Mouse (Mus musculus): ENCODE data around the gene Epb41. TPM values are rescaled to one million over a fixed set of nuclear protein-coding genes. Genes with fewer than 3 reads are reported as not detected.

Gene Epb41
- polyA plus RNA-seq, 1 experiment from 2014 or later = 22.2 TPM

- no peak for TF ChIP-seq CTCF (IDR thresholded peaks at IDR 0.05; ENCODE audit: low read depth)
- no peaks in the 10 kb centered on the region for H3K4me1 ChIP-seq (replicated peaks; ENCODE audit: control insufficient read depth, insufficient read depth, low read length)
- ATAC-seq = no peak
- peaks cover 13% of the 10 kb centered on the region for H3K36me3 ChIP-seq (ENCODE audit: control insufficient read depth, insufficient read depth)
- no peak overlapping the region for H3K27ac ChIP-seq (ENCODE audit: low read depth, low read length)
- 65% methylated on average over 4 of the region's 4 CpGs for WGBS
- no peak overlapping the region for H3K9ac ChIP-seq (ENCODE audit: low read depth, low read length)
- H3K27me3 ChIP-seq (replicated peaks; ENCODE audit: control insufficient read depth, insufficient read depth, low read length) = no peaks in the 10 kb centered on the region
- H3K4me3 ChIP-seq (ENCODE audit: low read depth, low read length) = no peak overlapping the region
- H3K9me3 ChIP-seq (ENCODE audit: control insufficient read depth) = no peaks in the 10 kb centered on the region
- no peak overlapping the region for H3K4me2 ChIP-seq (replicated peaks; ENCODE audit: low read depth)
Observed at GRCm38 (mm10) chr4:131982881-131983538, 92.1 kb downstream of the Epb41 start.

GRCm38 (mm10) chr4:131981755-131982154 is 93.4 kb downstream of the Epb41 start:
- peaks cover 13% of the 10 kb centered on the region for H3K36me3 ChIP-seq (ENCODE audit: control insufficient read depth, insufficient read depth)
- ATAC-seq = no peak
- H3K9ac ChIP-seq (ENCODE audit: low read depth, low read length) = no peak overlapping the region
- H3K4me2 ChIP-seq (replicated peaks; ENCODE audit: low read depth) = no peak overlapping the region
- TF ChIP-seq CTCF (IDR thresholded peaks at IDR 0.05; ENCODE audit: low read depth) = peak; percentile 66
- no peak overlapping the region for H3K27ac ChIP-seq (ENCODE audit: low read depth, low read length)
- H3K4me1 ChIP-seq (replicated peaks; ENCODE audit: control insufficient read depth, insufficient read depth, low read length) = no peaks in the 10 kb centered on the region
- no peaks in the 10 kb centered on the region for H3K9me3 ChIP-seq (ENCODE audit: control insufficient read depth)
- H3K27me3 ChIP-seq (replicated peaks; ENCODE audit: control insufficient read depth, insufficient read depth, low read length) = no peaks in the 10 kb centered on the region
- no peak overlapping the region for H3K4me3 ChIP-seq (ENCODE audit: low read depth, low read length)

- H3K4me2 ChIP-seq (replicated peaks; ENCODE audit: low read depth) = no peak overlapping the region
- no peak overlapping the region for H3K9ac ChIP-seq (ENCODE audit: low read depth, low read length)
- no peaks in the 10 kb centered on the region for H3K27me3 ChIP-seq (replicated peaks; ENCODE audit: control insufficient read depth, insufficient read depth, low read length)
- no peaks in the 10 kb centered on the region for H3K4me1 ChIP-seq (replicated peaks; ENCODE audit: control insufficient read depth, insufficient read depth, low read length)
- 13% methylated on average over 4 of the region's 4 CpGs for WGBS
- 0 out of 2 replicates have a peak, but pooled peaks have one; percentile 43 for ATAC-seq
- TF ChIP-seq CTCF (IDR thresholded peaks at IDR 0.05; ENCODE audit: low read depth) = peak; percentile 97
- H3K9me3 ChIP-seq (ENCODE audit: control insufficient read depth) = no peaks in the 10 kb centered on the region
- no peak overlapping the region for H3K27ac ChIP-seq (ENCODE audit: low read depth, low read length)
- no peak overlapping the region for H3K4me3 ChIP-seq (ENCODE audit: low read depth, low read length)
- peaks cover 35% of the 10 kb centered on the region for H3K36me3 ChIP-seq (ENCODE audit: control insufficient read depth, insufficient read depth)
Observed at GRCm38 (mm10) chr4:131977201-131977600, 97.9 kb downstream of the Epb41 start.

DNA sequence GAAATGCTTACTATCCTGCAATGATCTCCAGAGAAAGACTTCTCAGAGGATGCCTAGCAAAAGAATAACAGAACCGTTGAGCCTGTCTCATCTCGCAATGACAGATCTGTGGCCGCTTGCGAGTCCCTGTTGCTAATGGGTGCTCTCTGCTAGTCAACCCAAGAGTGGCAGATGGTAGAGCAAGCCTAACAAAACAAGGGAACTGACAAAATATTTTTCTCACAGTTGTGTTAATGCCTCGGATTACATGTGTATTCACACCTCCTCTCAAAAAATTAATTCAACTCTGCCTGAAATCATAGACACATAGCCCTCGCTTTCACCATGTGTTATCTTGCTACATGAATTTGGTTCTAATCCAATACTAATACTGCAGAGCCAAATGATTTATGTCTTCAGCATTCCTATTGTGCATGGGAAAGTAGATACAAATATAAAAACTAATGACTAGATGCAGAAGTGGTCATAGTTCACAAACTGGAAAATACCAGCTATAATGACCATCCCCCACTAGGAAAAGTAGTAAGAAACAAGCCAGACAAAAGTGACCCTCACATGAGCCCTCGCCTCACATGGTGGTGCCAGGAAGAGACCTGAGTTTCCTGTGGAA is 104.8 kb downstream of the Epb41 start:
- TF ChIP-seq CTCF (IDR thresholded peaks at IDR 0.05; ENCODE audit: low read depth) = no peak
- H3K9ac ChIP-seq (ENCODE audit: low read depth, low read length) = no peak overlapping the region
- H3K4me3 ChIP-seq (ENCODE audit: low read depth, low read length) = no peak overlapping the region
- no peaks in the 10 kb centered on the region for H3K27me3 ChIP-seq (replicated peaks; ENCODE audit: control insufficient read depth, insufficient read depth, low read length)
- H3K9me3 ChIP-seq (ENCODE audit: control insufficient read depth) = no peaks in the 10 kb centered on the region
- 84% methylated on average over 7 of the region's 7 CpGs for WGBS
- H3K27ac ChIP-seq (ENCODE audit: low read depth, low read length) = no peak overlapping the region
- H3K36me3 ChIP-seq (ENCODE audit: control insufficient read depth, insufficient read depth) = peaks cover 42% of the 10 kb centered on the region
- no peak overlapping the region for H3K4me2 ChIP-seq (replicated peaks; ENCODE audit: low read depth)
- no peak for ATAC-seq
- no peaks in the 10 kb centered on the region for H3K4me1 ChIP-seq (replicated peaks; ENCODE audit: control insufficient read depth, insufficient read depth, low read length)

DNA sequence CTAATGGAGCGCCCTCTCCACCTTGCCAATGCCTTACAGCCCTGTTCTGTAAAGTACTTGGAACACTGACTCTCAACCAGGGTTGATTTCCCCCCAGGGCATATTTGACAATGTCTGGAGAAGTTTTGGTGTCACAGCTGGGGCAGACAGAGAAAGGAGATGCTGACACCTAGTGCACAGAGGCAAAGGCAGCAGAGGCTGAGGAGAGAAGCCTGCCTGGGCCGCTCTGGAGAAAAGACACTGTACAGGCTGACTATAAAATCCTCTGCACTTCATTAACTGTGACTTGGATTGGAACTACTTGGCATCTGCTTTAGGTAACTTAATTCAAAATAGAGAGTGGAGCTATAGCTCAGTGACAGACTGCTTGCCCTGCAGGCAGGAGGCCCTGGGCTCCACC is 106.2 kb downstream of the Epb41 start:
- TF ChIP-seq CTCF (IDR thresholded peaks at IDR 0.05; ENCODE audit: low read depth) = peak; percentile 61

DNA sequence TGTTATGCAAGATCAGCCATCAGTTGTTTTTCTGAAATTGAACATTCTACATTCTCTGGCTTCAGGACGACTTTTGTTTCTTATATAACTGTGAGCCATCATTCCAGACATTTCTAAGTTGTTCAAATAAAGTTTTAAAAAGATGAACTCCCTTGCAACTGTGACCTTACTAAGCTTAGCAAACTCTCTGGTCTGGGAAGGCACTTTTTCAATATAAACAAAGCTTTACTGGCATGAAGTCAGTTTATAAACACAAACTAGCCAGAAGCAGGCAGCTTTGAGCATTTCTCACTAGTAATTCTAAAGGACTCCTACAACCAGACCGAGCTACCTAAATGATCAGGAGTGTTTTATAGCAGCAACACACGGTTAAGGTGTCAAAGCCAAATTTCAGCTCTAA is 118.0 kb downstream of the Epb41 start:
- Histone ChIP-seq H3K9ac (ENCODE audit: low read depth, low read length) (no peak overlapping the region), H3K27me3 (replicated peaks; ENCODE audit: control insufficient read depth, insufficient read depth, low read length) (no peaks in the 10 kb centered on the region), H3K4me3 (ENCODE audit: low read depth, low read length) (no peak overlapping the region), H3K4me2 (replicated peaks; ENCODE audit: low read depth) (no peak overlapping the region), H3K36me3 (ENCODE audit: control insufficient read depth, insufficient read depth) (peaks cover 16% of the 10 kb centered on the region), H3K4me1 (replicated peaks; ENCODE audit: control insufficient read depth, insufficient read depth, low read length) (no peaks in the 10 kb centered on the region), H3K9me3 (ENCODE audit: control insufficient read depth) (no peaks in the 10 kb centered on the region), H3K27ac (ENCODE audit: low read depth, low read length) (no peak overlapping the region)
- no peak for TF ChIP-seq CTCF (IDR thresholded peaks at IDR 0.05; ENCODE audit: low read depth)
- ATAC-seq = no peak
- 57% methylated on average over 3 of the region's 3 CpGs for WGBS

More for the DNA sequence above, 106.2 kb downstream of the Epb41 start:
- WGBS = 93% methylated on average over 2 of the region's 2 CpGs
- H3K27ac ChIP-seq (ENCODE audit: low read depth, low read length) = no peak overlapping the region
- no peak overlapping the region for H3K4me2 ChIP-seq (replicated peaks; ENCODE audit: low read depth)
- H3K36me3 ChIP-seq (ENCODE audit: control insufficient read depth, insufficient read depth) = peaks cover 34% of the 10 kb centered on the region
- H3K4me1 ChIP-seq (replicated peaks; ENCODE audit: control insufficient read depth, insufficient read depth, low read length) = no peaks in the 10 kb centered on the region
- H3K27me3 ChIP-seq (replicated peaks; ENCODE audit: control insufficient read depth, insufficient read depth, low read length) = no peaks in the 10 kb centered on the region
- H3K9ac ChIP-seq (ENCODE audit: low read depth, low read length) = no peak overlapping the region
- ATAC-seq = no peak
- no peak overlapping the region for H3K4me3 ChIP-seq (ENCODE audit: low read depth, low read length)
- H3K9me3 ChIP-seq (ENCODE audit: control insufficient read depth) = no peaks in the 10 kb centered on the region
